Mouse (Mus musculus) small intestine, adult 2 months (tissue): ENCODE data around the gene Apoc4.

ENCODE experiments used
- CTCF ChIP-seq: fragments of 200-500 bp; IDR thresholded peaks from 2 replicates; pipeline ENCODE4 v1.5.1; 2012; ENCODE audit warnings: low read depth, mild to moderate bottlenecking, control low read depth, inconsistent platforms, low read length, moderate library complexity, mixed read lengths; ENCODE audit not compliant: insufficient replicate concordance, insufficient read length; ENCODE audit errors: extremely low read depth
- POLR2A ChIP-seq: fragments of 200-500 bp; IDR thresholded peaks from 2 replicates; pipeline ENCODE4 v1.6.1; 2012; ENCODE audit warnings: low read depth, mild to moderate bottlenecking, control low read depth, inconsistent platforms, low read length, moderate library complexity

GRCm38 (mm10) chr7:19695213-19695594, 13.9 kb upstream of the Apoc4 start:
- TF ChIP-seq POLR2A (no peak), CTCF (no peak)
